Mouse (Mus musculus): ENCODE data around the gene Pik3c2a. TPM values are rescaled to one million over a fixed set of nuclear protein-coding genes. Genes with fewer than 3 reads are reported as not detected.

The Pik3c2a gene
- total and polyA plus RNA-seq, 3 experiments: 10.9 to 35.3 (median 14.3) TPM

DNA sequence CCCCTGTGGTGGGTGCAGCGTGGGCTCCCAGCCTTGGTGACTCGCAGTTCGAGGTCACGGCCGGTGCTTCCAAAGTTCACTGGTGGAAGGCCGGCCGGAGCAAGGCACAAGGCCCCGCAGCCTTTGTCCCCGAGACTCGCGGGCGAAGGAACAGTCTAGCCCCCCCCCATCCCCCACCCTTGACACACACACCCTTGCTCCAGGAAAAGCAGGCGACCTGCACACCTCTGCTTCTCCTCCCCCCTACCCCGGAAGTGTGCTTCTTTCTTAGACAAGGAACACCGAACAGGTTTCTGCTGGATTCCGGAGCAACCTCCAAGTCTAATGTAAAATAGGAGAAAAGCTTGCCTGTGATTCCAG, 134.6 kb downstream of the Pik3c2a start:
- Histone ChIP-seq H3K4me3 (replicated peaks in 1 of 3; ENCODE audit: low read depth in 2 of 3, low read length in 2 of 3, poor library complexity in 1 of 3) (peak overlapping the region; percentile 49 to 81 (median 54)), H3K4me2 (ENCODE audit: insufficient read depth, low read depth, poor library complexity, severe bottlenecking) (peak overlapping the region; percentile 93), H3K4me1 (ENCODE audit: control insufficient read depth in 1 of 2, insufficient read depth in 2 of 2) (peaks cover 0 to 17% of the 10 kb centered on the region in 2 experiments; a peak in 1 of 4 replicates), H3K27me3 (replicated peaks) (peaks cover 38% of the 10 kb centered on the region), H3K36me3 (replicated peaks in 1 of 2; ENCODE audit: control insufficient read depth in 1 of 2, insufficient read depth in 1 of 2, low read length in 1 of 2) (no peaks in the 10 kb centered on the region), H3K79me2 (replicated peaks; ENCODE audit: control insufficient read depth, extremely low read depth, insufficient read depth, poor library complexity, severe bottlenecking) (no peaks in the 10 kb centered on the region), H3K27ac (ENCODE audit: insufficient read depth, low read depth) (no peak overlapping the region), H3K9me3 (replicated peaks; ENCODE audit: low read length) (no peaks in the 10 kb centered on the region), H3K9ac (ENCODE audit: insufficient read depth, low read depth) (peak overlapping the region; percentile 29)
- in situ Hi-C loops (cut with MboI; ENCODE audit: low pct_ligation_motif_present, low pct_unique_long_range_greater_than_20kb, low sequenced_read_pairs): loop anchor here (10.0 kb wide), 1 partner anchor 54 kb away; no protein-coding TSS in a partner anchor
- dilution Hi-C loops (cut with MboI; ENCODE audit: extremely low pct_ligation_motif_present, extremely low pct_unique_long_range_greater_than_20kb, low sequenced_read_pairs): no loop called here
- no peak for DNase-seq (ENCODE audit: extremely low read depth)
- TF ChIP-seq BHLHE40 (IDR thresholded peaks at IDR 0.05; ENCODE audit: low read depth, low read length) (peak; percentile 36), UBTF (IDR thresholded peaks at IDR 0.05; ENCODE audit: low read depth, low read length) (no peak), ELF1 (IDR thresholded peaks at IDR 0.05; ENCODE audit: low read depth, low read length) (peak; percentile 57)

DNA sequence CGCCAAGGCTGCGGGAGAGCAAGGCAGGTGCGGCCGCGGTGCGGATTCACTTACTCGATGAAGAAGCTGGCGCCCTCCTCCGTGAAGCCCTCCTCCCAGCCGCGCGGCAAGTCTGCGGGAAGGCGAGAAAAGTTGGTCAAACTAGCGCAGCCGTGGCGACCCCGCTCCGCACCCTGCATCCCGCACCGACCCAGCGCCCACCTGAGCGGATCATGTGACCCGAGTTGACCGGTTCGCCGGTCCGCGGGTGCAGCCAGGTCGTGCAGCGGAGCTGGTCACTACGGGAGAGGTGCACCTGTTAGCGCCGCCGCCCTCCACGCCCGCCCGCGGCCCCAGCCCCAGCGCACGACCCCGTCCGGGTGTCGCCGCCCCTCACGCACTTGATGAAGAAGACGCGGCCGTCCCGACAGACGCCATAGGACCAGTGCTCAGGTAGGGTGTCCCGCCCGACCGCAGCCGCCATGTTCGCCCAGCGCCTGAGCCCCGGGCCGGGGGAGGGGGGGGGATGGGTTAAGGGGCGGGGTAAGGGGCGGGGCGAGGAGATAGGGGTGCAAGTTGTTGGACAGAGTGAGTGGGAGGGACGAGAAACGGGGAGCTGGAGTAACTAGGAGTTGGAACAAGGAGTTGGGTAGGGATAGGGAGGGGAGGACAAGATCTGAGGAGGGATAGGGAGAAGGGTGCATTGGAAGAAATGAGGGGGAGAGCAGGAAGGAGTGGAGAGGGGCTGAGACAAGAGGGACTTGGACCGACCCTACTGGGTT, 135.2 kb downstream of the Pik3c2a start, which contains the start of gene Plekha7:
Plekha7 (minus strand) TSS at position 506 of the 761 bp plus-strand sequence.
- Histone ChIP-seq H3K9me3 (replicated peaks; ENCODE audit: low read length) (no peaks in the 10 kb centered on the region), H3K79me2 (replicated peaks; ENCODE audit: control insufficient read depth, extremely low read depth, insufficient read depth, poor library complexity, severe bottlenecking) (no peaks in the 10 kb centered on the region), H3K4me3 (replicated peaks in 1 of 3; ENCODE audit: low read depth in 2 of 3, low read length in 2 of 3, poor library complexity in 1 of 3) (peak within 1 kb of the TSS; percentile 52 to 81 (median 54)), H3K4me1 (ENCODE audit: control insufficient read depth in 1 of 2, insufficient read depth in 2 of 2) (peaks cover 0 to 17% of the 10 kb centered on the region in 2 experiments; a peak in 1 of 4 replicates), H3K27me3 (replicated peaks) (peaks cover 38% of the 10 kb centered on the region), H3K36me3 (replicated peaks in 1 of 2; ENCODE audit: control insufficient read depth in 1 of 2, insufficient read depth in 1 of 2, low read length in 1 of 2) (no peaks in the 10 kb centered on the region), H3K9ac (ENCODE audit: insufficient read depth, low read depth) (peak within 1 kb of the TSS; percentile 29), H3K4me2 (ENCODE audit: insufficient read depth, low read depth, poor library complexity, severe bottlenecking) (peak within 1 kb of the TSS; percentile 93), H3K27ac (ENCODE audit: insufficient read depth, low read depth) (no peak within 1 kb of the TSS)
- DNase-seq (ENCODE audit: extremely low read depth): no peak
- dilution Hi-C loops (cut with MboI; ENCODE audit: extremely low pct_ligation_motif_present, extremely low pct_unique_long_range_greater_than_20kb, low sequenced_read_pairs): no loop called here
- no peak for TF ChIP-seq EP300 (IDR thresholded peaks at IDR 0.05; ENCODE audit: low read length)
- TF ChIP-seq MXI1 (IDR thresholded peaks at IDR 0.05; ENCODE audit: low read depth, low read length): no peak
- TF ChIP-seq MAFK (IDR thresholded peaks at IDR 0.05; ENCODE audit: insufficient replicate concordance, low read length): no peak
- no peak for TF ChIP-seq PAX5 (IDR thresholded peaks at IDR 0.05; ENCODE audit: low read length)
- TF ChIP-seq ZNF384 (IDR thresholded peaks at IDR 0.05; ENCODE audit: low read depth, low read length): no peak
- TF ChIP-seq JUND (conservative IDR thresholded peaks at IDR 0.05; ENCODE audit: low read depth, low read length): no peak
- TF ChIP-seq TBP (conservative IDR thresholded peaks at IDR 0.05; ENCODE audit: low read depth, low read length): no peak
- no peak for TF ChIP-seq MAZ (IDR thresholded peaks at IDR 0.05; ENCODE audit: low read depth, low read length)
- no peak for TF ChIP-seq ETS1 (conservative IDR thresholded peaks at IDR 0.05; ENCODE audit: low read depth, low read length)
- no peak for TF ChIP-seq RAD21 (IDR thresholded peaks at IDR 0.05; ENCODE audit: low read depth, low read length)
- no peak for TF ChIP-seq ELF1 (IDR thresholded peaks at IDR 0.05; ENCODE audit: low read depth, low read length)
- no peak for TF ChIP-seq GABPA (IDR thresholded peaks at IDR 0.05; ENCODE audit: insufficient replicate concordance, low read depth, low read length)
- no peak for TF ChIP-seq UBTF (IDR thresholded peaks at IDR 0.05; ENCODE audit: low read depth, low read length)
- no peak for TF ChIP-seq BHLHE40 (IDR thresholded peaks at IDR 0.05; ENCODE audit: low read depth, low read length)
- TF ChIP-seq E2F4 (IDR thresholded peaks at IDR 0.05; ENCODE audit: insufficient replicate concordance, low read depth, low read length): no peak
- TF ChIP-seq MEF2A (IDR thresholded peaks at IDR 0.05; ENCODE audit: borderline replicate concordance, low read depth, low read length): no peak
- TF ChIP-seq ZKSCAN1 (IDR thresholded peaks at IDR 0.05; ENCODE audit: borderline replicate concordance, low read depth, low read length): no peak
- no peak for TF ChIP-seq KAT2A (IDR thresholded peaks at IDR 0.05; ENCODE audit: insufficient replicate concordance, low read length)
- no peak for TF ChIP-seq SIN3A (IDR thresholded peaks at IDR 0.05; ENCODE audit: low read length)
- no peak for TF ChIP-seq RCOR1 (conservative IDR thresholded peaks at IDR 0.05; ENCODE audit: low read depth, low read length)
- in situ Hi-C loops (cut with MboI; ENCODE audit: low pct_ligation_motif_present, low pct_unique_long_range_greater_than_20kb, low sequenced_read_pairs): loop anchor here (10.0 kb wide), 1 partner anchor 53 kb away; no protein-coding TSS in a partner anchor

All from CH12.LX (cell line).